Mouse (Mus musculus): ENCODE measurements around the gene Vax2.

The Vax2 gene

GRCm38 (mm10) chr6:83713271-83714136 is 2.4 kb downstream of the Vax2 start:
- DNase-seq: no peak

GRCm38 (mm10) chr6:83714221-83715123 is 3.4 kb downstream of the Vax2 start:
- DNase-seq: no peak

GRCm38 (mm10) chr6:83715461-83716196 is 4.6 kb downstream of the Vax2 start:
- DNase-seq: no peak

GRCm38 (mm10) chr6:83717026-83717425 is 6.0 kb downstream of the Vax2 start:
- DNase-seq: no peak

- no peak for DNase-seq
Observed at GRCm38 (mm10) chr6:83722526-83722925, 11.5 kb downstream of the Vax2 start.

DNA sequence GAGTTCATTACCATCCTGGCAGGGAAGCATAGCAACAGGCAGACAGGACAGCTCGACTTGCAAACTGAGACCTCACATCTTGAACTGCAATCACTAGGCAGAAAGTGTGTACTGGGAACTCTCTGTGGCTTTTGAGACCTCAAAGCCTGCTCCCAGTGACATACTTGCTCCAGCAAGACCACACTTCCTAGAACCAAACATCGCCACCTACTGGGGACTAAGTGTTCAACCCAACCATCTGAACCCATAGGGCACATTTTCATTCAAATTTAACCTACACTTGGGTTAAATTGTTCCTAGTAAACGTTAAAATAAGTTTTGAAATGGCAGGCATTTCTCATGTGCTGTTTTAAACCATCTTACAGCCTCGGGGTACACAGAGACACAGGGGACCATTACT is 16.1 kb downstream of the Vax2 start:
- no peak for DNase-seq

- peak; percentile 56 for DNase-seq
Observed at GRCm38 (mm10) chr6:83728488-83728887, 17.4 kb downstream of the Vax2 start.

GRCm38 (mm10) chr6:83729350-83729970 is 18.4 kb downstream of the Vax2 start:
- no peak for DNase-seq

GRCm38 (mm10) chr6:83731128-83731527 is 20.1 kb downstream of the Vax2 start:
- DNase-seq: peak; percentile 82

- DNase-seq: peak; percentile 29
Observed at GRCm38 (mm10) chr6:83737311-83737710, 26.2 kb downstream of the Vax2 start.

DNA sequence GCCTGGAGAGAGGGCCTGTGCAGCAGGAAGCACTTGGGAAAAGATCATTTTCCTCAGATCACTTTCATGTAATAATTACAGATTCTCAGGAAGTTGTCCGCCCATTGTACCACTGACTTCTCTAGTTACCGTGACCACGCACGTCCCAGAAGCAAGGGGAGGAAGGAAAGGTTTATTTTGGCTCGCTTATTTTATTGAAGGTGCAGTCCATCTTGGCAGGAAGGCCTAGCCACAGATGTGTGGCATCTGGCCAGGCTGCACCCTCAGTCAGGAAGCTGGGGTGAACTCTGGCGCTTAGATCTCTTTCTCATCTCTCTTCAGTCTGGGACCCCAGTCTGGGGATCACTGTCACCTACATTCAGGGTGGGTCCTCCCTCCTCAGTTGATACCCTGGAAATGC is 27.5 kb downstream of the Vax2 start:
- no peak for DNase-seq

GRCm38 (mm10) chr6:83742761-83743160 is 31.7 kb downstream of the Vax2 start, which contains the start of gene Atp6v1b1:
Gene Atp6v1b1, plus strand, starts transcription at chr6:83742990.
- DNase-seq: no peak

DNA sequence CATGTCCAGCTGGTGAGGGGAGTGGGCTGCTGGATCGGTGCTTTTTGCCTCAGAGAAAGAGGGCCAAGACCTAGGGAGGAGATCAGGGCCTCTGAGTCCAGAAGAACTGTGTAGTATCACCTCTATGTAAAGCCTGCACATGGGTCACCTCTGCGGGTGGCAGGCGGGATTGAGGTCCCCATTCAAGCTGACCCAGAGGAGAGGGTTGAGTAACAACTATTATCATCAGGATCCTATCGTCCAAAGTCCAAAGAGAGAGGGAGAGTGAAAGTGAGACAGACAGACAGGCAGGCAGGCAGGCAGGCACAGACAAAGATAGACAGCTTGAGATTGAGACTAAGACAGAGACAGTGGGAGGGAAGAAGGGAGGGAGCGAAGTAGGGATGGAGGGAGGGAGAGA is 32.1 kb downstream of the Vax2 start:
- DNase-seq: no peak

GRCm38 (mm10) chr6:83744126-83744525 is 33.1 kb downstream of the Vax2 start:
- no peak for DNase-seq

DNA sequence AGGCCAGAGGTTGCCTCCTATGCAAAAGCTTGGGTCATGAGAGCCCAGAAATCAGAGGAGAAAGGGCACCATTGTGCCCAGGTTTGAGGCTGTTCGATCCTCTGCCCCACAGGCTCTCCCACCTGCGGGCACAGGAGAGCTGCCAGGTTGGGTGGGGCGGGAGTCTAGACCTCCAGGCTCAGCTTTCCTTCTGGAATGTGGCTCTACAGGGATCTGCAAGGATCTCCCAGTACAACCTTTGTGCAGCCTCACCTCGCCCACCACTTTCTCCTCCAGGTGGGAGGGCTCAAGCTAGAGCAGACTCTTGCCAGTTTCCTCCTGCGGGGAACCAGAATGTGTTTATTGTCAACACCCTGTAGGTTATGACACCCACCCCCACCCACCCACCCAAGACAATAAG is 33.5 kb downstream of the Vax2 start:
- DNase-seq: no peak

- no peak for DNase-seq
Observed at GRCm38 (mm10) chr6:83745466-83745865, 34.4 kb downstream of the Vax2 start.

- no peak for DNase-seq
Observed at GRCm38 (mm10) chr6:83749286-83749685, 38.2 kb downstream of the Vax2 start.

GRCm38 (mm10) chr6:83750171-83750684 is 39.2 kb downstream of the Vax2 start:
- DNase-seq: peak; percentile 71

GRCm38 (mm10) chr6:83756051-83756450 is 45.0 kb downstream of the Vax2 start:
- no peak for DNase-seq

GRCm38 (mm10) chr6:83762344-83762743 is 51.3 kb downstream of the Vax2 start, which contains the start of gene Ankrd53:
Gene Ankrd53, plus strand, starts transcription at chr6:83762644.
- DNase-seq: no peak

DNA sequence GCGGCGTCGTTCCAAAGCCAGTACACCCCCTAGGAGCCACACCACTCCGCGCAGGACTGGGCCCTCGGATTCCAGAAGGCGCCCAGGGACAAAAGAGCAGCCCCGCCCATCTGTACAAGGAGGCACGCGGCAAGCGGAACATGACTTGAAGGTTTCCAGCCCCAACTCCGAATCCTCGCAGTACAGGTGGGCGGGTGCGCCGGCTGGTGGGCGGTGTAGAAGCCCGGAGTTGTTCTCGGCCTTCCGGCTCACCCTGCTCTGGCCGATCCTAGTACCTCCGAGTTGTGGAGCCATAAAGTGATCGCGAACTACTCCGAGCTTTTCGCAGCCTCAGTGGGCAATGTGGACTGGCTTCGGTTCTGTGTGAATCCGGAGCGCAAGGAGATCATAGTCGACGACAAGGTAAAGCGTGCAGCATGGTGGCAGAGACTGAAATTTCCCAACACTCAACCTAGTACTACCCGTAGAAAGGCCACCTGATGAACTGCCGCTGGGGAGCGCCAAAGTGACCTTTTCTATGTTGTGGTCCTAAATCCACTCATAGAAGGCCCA is 51.9 kb downstream of the Vax2 start:
- DNase-seq: peak; percentile 57

DNA sequence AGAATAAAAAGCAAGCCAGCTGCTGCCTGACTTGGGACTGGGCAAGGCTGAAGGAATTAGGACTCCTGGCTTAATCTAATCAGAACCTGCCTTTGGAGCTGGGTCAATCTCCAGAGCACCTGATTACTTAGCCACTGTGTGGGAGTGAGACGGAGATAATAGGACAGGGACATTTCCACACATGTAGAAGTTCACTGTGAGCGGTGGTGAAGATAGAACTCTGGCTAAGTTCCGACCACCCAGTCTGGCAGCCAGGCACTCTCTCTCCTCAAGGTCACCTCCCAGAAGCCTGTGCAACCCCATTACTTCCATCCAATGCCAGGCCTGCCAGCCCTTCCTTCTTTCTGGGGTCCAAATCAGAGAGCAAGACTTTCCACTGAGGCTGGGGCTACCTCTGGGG is 55.9 kb downstream of the Vax2 start:
- no peak for DNase-seq

Measured in thymus, postnatal 14 days (tissue).